Mouse (Mus musculus): Measurements from ENCODE around the gene Etv6.

DNA sequence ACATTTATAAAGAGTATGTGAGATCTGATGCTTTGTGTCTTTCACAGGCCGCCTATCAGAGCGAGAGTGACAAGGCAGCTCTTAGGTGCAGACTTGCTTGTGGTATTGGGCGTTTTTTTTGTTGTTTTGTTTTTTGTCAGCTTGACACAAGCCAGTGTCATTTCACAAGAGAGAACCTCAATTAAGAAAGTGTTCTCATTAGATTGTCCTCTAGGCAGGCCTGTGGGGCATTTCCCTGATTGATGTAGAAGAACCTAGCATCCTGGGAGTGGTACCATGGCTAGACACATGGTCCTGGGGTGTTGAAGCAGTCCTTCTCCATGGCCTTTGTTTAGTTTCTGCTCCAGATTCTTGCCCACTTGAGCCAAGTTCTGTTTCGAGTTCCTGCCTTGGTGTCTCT is 31.5 kb downstream of the Etv6 start:
- no peak for TF ChIP-seq CTCF (IDR thresholded peaks at IDR 0.05; ENCODE audit: borderline replicate concordance, extremely low read depth, insufficient read depth, insufficient read length)
- no peak for TF ChIP-seq POLR2A (IDR thresholded peaks at IDR 0.05; ENCODE audit: borderline replicate concordance, extremely low read depth, insufficient read depth, insufficient read length, poor library complexity, severe bottlenecking)
